Mouse (Mus musculus): Measurements from ENCODE around the gene Vps13c. TPM values are rescaled to one million over a fixed set of nuclear protein-coding genes. Genes with fewer than 3 reads are reported as not detected.

Gene Vps13c
- 61.2 and 75.2 TPM in 2 replicates for total RNA-seq (2021)
- long read RNA-seq, partial matches to known transcripts = 1 of 3 reads
- long read RNA-seq, other reads (novel, unspliced or antisense) = 2 of 3 reads

DNA sequence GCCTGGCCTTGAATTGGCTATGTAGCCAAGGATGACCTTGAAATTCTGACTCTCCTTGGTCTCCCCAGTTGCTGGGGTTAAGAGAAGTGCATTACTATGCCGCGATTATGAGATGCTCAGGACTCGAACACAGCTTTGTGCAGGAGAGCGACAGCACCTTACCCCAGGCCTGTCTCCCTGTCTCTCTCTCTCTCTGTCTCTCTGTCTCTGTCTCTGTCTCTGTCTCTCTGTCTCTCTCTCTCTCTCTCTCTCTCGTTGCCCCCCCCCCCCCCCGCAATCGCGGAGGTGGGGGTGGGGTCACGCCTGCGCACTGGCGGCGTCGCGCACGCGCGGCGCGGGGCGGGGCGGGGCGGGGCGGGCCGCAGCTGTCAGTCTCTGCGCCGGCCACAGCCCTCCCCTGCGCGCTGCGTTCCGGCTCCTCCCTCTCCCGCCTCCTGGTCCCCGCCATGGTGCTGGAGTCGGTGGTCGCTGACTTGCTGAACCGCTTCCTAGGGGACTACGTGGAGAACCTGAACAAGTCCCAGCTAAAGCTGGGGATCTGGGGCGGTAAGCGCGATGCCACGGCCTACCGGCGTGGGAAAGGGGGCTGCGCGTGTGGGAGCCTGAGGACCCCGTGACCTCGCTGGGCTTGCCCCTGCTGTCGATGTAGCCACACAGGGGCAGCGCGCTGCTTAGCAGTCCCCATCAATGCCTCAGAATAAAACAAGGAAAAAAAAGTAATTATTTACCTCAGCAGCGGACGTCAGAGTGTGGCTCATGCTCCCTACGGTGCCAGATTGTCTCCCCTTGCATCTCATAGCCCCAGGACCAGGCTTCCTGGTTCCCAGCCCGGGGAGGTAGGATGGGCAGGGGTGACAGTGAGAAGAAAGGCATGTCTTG, at the start of gene Vps13c:
Vps13c (plus strand) TSS at position 416 of the 879 bp plus-strand sequence.
- peak; percentile 86 for DNase-seq

DNA sequence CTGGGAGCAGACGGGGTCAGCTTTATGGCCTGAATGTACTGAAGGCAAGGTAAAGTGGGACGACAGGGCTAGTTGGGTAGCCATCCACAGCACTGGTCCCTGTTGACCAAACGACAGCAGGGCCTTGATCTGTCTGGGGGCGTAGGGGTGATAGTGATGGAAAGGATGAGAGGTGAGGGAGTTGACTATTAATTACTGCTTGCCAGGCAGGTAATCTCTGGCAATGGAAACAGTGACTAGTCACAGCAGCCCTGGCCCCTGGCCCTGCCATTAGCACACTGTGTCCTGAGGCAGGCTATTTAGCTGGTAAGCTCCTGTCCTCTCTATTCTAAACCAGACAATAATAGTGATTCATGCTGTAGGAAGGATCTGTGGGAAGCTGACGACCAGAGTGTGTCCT, 47.8 kb upstream of the Vps13c start:
- DNase-seq = no peak

DNA sequence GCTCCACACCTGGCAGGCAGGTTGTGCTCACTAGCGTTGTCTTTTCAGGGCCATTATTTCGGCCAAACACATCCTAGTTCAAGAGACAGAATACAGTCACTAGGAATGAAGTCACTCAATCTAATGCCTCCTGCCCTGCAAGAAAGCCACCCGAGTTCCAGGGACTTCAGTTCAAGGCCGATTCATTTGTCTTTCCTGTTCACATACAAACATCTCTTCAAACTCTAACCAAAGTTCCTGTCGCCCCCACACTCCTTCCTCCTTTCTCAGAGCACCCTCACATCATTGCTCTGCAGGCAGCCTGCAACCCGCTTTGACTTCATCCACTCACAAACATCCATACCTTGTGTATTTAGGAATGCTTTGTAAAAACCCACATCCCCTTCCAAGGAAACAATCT, 46.7 kb upstream of the Vps13c start:
- DNase-seq = no peak

DNA sequence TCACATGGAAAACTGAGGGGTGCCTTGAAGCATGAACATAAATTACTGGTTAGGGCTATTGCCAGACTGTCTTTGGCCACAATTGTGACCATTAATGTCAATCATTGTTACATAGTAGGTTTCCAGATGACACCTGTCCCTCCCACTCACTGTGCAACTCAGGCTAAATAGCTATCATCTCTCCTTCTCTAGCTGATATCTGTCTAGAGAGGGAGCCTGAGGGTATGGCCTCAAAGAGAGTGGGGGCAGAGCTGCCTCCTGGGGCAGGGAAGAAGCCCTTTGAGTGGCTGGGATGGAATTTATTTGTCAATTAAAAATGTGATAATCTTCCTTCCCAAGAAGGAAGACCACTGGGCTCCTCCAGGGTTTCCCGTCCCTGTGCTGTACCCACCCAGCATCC, 46.0 kb upstream of the Vps13c start:
- DNase-seq = no peak

DNA sequence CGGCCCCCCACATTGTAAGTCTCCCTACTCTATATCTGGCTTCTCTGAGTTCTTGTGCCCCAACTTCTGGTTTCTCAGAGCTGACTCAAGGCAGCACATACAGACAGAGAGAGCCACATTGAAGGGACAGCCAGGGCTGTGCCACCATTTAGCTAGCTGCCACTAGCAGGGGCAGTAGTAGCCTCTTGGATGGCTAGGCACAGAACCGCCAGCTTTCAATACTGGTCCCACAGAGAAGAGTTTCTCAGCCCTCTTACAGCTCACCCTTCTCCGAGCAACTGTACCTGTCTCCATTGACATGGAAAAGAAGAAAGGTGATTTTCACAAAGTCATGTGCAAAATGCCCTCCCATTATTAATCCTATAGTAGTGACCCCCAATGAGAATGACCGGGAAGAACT, 45.5 kb upstream of the Vps13c start:
- no peak for DNase-seq

DNA sequence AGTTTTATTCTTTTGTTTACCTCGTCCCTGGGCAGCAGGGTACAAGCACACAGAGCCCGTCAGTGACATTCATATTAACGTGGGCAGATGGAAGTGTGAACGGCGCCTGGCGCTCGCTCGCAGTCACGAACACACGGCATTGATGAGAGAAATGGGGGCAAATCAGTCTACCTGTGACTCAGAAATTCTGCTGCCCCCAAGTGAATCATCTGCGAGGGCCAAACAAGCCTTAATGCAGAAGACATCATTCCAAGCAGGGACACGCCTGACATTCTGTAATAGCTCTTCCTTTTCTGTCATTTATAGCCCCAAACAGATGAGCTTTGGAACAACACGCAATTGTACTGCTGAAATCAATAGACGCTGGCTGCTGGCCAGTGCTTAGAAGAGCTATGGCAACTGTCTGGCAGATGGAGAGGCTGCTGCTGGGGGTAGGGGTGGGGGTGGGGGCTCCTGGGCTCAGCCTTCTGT, 45.0 kb upstream of the Vps13c start:
- DNase-seq = no peak

DNA sequence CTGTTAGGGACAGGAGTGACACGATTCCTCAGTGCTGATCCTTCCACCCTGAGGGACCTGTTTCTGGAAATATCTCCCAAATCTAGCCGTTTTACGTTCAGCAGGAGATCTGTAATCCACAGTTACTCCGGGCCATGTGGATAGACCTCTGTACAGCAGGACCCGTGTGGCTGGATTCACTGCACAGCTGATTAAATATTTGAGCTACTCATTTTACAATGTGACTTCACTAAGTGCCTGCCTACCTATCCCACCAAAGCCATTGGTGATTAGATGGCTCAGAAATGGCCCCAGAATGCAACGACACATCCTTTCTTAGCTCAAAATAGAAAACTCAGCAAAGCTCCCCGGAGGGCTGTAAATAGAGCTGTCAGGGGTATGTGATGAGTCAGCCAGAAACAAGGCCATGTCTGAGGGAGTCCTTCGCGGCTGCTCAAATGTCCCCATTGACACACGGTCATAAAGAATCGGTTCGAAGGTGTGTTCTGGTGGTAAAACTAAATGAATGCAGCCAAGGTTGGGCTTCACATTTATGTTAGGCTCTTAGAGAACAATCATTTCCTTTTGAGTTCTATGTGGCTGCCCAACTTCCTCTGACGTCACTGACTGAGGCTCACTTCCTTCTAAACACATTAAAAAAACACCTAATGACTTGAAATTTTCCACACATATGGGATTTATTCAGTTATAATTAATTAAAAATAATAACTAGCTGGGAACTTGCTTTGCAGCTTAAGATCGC, 40.9 kb upstream of the Vps13c start:
- DNase-seq = peak; percentile 18

DNA sequence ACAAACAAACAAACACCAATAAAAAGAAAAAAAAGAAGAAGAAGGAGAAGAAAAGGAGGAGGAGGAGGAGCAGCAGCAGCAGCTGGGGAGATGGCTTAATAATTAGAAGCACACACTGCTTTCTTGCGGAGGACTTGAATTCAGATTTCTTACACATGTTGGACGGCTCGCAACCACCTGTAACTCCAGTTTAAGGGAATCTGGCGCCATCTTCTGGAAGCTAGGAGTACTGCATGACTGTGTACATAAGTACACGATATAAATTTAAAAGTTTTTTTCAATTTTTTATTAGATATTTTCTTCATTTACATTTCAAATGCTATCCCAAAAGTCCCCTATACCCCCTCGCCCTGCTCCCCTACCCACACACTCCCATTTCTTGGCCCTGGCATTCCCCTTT, 38.0 kb upstream of the Vps13c start:
- peak; percentile 68 for DNase-seq

DNA sequence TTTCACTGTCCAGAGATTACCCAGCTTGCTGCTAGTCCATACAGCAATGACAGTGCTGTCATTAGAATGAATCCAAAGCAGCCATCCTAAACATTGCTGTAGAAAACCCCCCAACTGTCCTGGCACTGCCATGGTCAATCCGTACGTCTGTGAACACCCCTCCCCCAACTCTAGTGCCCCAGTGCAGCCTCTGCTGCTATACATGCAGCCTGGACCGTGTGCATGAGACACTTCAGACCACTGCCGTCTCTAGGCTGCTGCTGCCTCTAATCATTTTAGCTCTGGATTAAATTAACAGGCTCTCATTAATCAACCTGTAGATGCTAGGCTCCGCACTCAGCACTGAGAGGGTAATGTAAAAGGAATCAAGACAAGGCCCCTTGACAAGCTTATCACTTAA, 33.2 kb upstream of the Vps13c start:
- DNase-seq = no peak

DNA sequence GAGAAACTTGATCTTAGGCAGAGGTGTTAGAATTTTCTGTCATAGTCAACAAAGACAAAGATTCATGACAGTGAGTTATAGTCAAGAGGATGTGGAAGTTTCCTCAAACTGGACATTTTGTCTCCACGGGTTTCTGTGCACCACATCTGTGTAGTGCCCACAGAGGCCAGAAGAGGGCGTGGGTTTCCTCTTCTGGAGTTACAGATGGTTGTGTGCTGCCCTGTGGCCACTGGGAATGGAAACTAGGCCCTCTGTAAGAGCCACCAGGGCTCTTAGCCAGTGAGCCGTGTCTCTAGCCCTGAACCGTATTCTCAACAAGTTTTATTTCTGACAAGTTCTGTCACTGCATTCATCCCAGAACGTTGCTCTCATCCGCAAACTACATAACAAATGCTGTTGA, 29.7 kb upstream of the Vps13c start:
- no peak for DNase-seq

DNA sequence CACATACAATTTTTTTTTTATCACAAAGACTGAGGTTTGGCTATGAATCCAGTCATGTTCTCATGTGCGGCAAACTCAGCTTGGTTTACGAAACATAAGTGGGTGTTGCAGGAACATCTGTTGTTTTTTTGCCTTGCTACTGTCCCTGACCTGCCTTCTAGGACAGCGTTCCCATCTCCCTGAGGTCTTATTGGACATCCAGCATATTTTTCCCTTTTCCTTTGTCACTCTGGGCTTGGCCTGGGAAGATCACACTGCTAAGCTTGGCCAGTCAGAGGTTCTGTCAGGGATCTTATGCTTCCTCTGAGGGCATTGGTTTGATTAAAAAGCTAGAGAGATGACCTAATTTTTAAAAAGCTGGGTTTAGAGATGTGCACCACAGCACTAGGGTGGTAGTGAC, 29.1 kb upstream of the Vps13c start:
- no peak for DNase-seq

DNA sequence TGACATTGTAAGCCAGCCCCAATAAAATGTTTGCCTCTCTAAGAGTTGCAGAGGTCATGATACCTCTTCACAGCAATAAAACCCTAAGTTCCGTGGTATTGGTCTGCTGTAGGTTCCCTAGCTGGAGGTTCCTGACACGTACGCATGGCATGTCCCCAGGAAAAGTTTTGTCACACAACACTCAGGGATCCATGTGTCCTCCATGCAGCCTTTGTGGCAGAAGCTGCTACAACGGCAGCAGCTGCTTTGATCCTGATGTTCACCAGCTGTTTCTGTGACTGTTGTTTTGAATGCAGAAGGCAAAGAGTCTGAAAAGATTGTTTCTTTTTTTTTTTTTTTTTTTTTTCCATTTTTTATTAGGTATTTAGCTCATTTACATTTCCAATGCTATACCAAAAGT, 27.0 kb upstream of the Vps13c start:
- DNase-seq = no peak

DNA sequence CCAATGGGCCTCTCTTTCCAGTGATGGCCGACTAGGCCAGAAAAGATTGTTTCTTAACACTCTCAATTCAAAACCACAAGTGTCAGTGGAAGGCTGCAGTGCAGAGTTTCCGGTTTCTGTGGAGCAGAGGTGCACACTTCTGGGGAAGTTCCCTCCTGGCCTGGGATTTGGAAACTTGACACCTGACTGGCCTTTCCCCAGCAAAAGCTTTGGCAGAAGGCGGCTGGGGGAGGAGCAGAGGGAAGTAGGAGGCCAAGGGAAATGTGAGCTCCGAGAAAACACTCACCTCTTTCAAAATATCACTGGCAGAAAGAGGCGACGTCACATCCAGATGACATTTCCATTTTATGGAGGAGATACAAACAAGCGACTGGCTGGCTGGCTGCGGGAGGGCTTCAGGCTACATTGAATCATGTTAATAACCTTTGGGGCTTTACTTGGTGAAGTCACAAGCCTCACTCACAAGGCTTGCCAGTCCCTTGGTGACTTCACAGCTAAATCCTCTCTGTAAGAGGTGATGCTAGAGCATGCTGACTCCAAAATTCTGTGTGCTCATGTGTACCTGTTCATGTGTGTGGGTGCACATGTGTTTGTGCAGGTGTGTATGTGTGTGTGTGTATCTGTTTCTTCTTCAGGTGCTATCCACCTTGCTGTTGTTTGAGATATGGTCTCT, 26.4 kb upstream of the Vps13c start:
- peak; percentile 51 for DNase-seq

DNA sequence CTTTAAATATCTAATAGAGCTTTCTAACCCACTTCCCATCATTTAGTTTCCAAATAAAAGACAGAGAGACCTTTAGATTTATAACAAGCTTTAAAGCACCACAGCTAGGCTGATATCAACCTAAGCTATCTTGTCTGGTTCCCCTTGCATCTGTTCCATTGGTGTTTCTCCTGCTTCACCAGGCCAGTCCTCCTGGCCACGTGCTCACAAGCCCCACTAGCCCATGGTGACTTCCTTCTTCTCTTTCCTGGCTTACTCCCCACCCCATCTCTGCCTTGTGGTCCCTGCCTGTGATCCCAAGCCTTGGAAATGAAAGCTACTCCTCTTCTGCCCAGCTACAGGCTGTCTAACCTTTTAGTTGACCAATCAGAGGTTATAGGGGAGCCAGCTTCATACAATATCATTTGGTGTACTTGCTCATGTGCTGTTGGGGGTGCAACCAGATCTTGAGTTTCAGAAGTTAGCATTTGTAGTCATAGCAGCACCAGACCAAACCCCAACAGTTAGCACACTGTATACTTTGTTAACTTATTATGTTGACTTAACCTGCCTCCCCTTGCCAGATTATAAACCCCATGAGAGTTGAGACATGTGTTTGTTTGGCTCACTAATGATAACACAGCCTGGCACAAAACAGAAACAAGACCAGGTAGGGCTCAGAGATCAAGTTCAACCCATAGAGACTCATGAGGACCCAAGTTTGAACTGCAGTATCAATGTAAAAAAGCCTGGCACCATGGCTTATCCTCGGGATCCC, 23.8 kb upstream of the Vps13c start:
- DNase-seq = no peak

DNA sequence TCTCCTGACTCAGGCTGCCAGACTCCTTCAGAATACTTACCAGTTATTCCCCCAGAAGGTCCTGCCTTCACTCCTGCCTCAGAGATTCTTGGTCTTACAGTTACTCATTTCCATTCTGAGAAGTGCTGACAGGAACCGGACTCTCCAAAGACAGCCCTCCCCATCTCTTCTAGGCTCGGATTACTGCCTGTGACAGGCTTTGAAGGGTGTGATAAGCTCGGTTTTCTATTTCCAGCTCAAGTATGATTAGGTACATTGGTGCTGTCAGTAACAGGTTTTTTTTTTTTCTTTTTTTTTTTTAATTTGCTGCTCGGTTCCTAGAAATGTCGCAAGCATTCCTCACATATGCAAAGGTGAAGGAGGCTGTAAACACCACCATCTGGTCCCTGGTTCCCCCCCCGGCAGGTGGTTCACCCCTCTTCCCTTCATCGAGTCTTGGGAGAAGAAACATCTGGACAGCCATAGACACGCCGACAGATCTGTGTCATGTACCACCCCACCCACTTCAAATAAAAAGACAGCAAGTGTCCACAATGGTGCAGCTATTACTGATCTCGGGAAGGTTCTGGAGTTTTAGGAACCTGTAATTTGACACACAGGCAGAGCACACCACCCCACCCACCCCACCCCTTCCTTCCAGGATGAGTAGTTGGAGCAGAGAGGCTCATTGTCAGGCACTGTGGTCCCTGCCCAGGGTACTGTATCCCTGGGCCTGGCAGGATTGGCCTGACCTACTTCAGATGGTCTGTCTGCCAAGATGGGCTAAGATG, 22.1 kb upstream of the Vps13c start:
- DNase-seq = no peak

DNA sequence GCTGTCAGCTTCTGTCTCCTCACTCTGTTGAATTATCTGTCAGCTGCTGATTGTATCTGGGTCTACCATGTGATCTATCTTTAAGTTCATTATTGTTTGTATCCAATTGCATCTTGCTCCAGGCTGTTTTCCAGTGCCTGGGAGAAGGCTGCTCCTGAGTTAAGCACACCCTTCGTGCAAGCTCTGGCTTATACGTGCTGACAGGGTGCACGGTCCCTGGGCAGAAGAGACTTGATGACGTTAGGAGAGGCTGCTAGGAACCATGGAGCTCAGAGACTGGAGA, 21.6 kb upstream of the Vps13c start:
- no peak for DNase-seq

DNA sequence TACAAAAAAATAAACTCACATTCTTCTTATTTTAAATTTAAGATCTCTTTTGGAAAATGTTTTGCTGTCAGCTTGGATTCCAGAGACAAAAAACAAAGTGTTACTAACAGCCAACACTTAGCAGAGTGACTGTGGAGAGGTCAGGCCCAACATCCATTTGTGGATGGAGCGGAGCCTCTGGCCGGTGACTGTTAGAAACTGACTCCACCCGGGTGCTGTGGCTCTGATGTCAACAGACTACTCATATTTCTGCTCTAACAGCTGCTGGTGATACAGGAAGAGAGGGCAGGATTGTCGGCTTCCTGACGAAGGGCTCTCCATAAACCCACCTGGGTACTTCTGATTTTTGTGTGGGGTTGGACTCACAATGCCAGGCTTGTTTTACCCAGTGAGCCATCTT, 17.1 kb upstream of the Vps13c start:
- no peak for DNase-seq

DNA sequence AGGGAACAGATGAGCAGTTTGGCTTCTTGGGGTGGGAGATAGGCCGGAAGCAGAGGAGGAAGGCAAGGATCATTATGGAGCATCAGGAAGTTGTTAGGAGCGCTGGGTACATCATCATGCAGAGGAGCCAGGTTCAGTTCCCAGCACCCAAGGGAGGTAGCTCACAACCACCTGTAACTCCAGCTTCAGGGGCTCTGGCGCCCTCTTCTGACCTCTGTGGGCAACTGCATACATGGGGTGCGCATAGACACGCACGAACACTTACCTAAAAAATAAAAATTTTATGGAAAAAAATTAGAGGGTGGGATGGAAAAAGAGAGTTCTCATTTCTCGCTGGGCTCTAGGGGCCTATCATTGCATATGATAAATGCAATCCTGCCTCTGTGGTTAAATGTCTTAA, 14.7 kb upstream of the Vps13c start:
- DNase-seq = no peak

DNA sequence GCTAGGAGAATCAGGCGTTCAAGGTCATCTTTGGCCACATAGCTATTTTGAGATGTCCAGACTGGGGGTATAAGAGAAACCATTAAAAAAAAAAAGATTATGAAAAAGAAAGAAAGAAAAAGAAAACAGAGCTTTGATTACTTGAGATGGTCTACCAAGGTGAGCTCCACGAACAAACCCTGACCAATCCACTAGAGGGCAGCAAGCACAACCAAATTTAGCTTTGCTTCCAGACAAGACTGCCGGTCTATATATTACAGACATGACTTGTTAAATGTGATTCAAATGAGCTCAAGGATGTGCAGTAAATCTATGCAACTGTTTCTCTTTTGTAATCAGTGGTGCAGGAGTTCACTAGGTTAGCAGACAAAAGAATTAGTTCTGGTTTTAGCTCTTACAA, 12.0 kb upstream of the Vps13c start:
- DNase-seq = peak; percentile 54

DNA sequence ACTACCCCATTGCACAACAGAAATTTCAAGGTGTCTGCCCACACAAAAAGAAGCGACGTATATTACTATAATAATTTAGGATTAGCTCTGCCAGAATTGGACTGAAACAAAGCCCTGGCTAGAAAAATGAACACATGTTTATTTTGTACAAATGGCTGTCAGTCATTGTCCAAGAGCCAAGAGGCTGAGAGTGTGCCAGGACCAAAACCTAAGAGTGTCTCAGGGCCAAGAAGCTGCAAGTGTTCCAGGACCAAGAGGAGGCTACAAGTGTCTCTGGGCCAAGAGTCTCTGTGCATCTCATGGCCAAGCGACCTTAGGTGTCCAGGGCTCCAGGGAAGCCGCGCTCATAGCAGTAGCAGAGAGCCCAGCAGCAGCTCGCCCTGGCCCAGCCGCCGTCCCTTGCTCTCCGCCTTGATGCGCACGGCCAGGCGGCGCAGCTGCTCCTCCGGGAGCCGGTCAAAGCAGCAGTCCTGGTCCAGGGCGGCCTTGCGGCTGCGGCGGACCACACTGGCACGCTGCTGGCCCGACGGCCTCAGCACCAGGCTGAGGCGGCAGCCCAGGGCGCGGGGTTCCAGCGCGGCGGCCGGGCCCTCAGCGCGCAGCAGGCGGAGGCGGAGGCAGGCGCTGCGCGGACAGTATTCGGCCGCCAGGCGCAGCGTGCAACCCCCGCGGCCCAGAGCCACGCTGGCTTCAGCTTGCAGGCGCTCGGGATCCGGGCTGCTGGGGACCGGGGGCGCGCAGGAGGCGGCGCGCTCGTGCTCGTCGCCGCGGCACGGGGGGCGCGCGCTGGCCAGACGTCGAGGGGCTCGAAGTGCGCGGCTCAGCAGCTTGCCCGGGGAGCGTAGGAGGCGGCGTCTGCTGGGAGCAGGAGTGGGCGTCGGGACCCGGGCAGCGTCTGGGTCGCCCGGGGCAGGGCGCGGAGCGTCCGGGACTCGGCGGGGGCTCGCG, 9.5 kb upstream of the Vps13c start:
- peak; percentile 50 for DNase-seq
